Mouse (Mus musculus): ENCODE results near the gene Olfr1029.
A peak's percentile ranks its signal among the peaks of the same experiment; 100 is the strongest.
"Not testable (repeated sequence)": the region's sequence is repeated elsewhere in the genome, so short reads cannot be mapped to it uniquely, and the experiment has no call there.

Gene Olfr1029

DNA sequence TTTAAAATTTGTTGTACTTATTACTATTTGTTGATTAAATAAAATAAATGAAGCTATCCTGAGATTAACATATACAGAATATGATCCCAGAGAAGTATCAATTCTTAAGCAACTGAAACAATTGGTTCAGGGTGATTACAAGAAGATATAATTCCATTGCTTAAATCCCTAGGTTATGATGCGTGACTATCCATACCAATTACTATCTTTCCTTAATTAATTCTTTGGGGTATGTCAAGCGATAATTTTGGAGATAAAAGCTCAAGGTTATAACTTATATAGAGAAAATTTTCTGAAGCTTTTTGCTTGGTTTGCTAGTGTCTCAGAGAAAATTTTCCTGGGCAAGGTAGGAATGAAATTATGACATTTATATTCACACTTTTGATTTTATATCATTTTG is at the start of gene Olfr1029:
Gene Olfr1029 (plus strand): TSS at position 301 of the 400 bp plus-strand sequence.
- no peak for DNase-seq (ENCODE audit: low spot score)

DNA sequence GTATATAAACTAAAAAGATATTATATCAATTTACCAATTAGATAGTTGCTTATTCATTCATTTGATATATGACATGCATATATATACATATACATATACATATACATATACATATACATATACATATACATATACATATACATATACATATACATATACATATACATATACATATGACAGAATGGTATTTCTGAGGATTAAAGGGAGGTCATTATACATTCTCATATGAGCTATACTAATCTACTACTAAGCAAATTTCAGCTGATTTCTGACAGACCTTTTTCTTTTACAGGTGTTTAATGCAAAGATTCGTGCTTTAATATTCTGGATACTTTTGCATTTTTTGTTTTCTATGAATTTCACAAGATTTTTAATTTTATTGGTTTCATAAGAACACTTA is 23.6 kb upstream of the Olfr1029 start, which contains the start of gene Olfr1028:
Gene Olfr1028 (plus strand): TSS at position 301 of the 400 bp plus-strand sequence.
- DNase-seq (ENCODE audit: low spot score), result no peak

DNA sequence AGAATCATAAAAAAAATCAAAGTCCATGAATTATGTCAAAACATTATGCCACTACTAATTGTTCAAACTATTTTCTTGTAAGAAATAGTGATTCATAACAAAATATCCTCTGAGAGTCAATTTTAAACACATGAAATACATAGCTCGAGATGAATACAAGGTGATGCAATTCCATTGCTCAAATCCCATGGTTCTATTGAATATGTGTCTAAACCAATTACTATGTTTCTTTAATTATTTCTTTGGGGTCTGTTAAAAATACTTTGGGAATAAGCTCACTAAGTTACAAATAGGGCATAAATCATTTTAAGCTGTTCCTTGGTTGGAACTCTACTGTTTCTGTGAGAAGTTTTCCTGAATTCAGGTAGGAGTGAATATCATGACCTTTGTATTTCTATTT is 5.3 kb downstream of the Olfr1029 start, which contains the start of gene Olfr1030:
Gene Olfr1030 (plus strand): TSS at position 301 of the 400 bp plus-strand sequence.
- no peak for DNase-seq (ENCODE audit: low spot score)

DNA sequence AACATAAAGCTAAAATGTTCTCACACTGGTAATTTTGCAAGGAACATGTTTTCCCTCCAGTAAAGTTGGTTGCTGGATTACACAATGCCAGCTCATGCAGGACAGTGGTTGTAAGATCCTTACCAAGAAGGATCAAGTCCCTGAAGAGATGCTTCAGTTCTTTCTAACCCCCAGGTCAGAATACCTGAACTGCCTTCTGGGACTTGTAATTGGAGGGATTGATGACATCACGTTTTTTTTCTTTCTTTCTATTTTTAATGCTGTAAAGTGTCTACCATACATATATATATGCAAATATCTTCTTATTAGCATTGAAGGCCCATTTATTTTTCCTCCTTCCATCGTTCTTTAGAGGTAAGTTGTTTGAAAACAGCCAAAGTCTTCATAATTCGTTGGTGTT is 16.3 kb downstream of the Olfr1029 start, which contains the start of gene Olfr1031:
Gene Olfr1031 (plus strand): TSS at position 301 of the 400 bp plus-strand sequence.
- DNase-seq (ENCODE audit: low spot score), result no peak

DNA sequence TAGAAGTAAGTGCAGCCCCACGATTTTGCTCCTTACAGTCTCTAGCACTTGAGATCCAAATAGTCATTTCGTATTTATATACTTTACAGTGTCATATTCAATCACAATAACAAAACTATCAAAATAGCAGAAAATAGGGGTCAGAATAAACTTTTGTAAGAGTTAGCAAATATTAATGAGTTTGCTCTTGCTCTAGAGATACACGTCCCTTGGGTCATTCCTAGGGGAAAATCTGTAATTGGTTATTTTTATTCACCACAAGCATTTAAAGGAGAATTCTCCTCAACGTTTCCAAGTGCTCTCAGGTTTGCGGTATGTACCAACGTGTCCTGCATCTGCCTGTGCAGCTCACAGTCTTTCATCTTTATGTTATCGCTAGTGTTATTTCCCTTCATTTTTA is 31.5 kb downstream of the Olfr1029 start, which contains the start of gene Olfr1032:
Gene Olfr1032 (plus strand): TSS at position 301 of the 400 bp plus-strand sequence.
- DNase-seq (ENCODE audit: low spot score), result no peak

DNA sequence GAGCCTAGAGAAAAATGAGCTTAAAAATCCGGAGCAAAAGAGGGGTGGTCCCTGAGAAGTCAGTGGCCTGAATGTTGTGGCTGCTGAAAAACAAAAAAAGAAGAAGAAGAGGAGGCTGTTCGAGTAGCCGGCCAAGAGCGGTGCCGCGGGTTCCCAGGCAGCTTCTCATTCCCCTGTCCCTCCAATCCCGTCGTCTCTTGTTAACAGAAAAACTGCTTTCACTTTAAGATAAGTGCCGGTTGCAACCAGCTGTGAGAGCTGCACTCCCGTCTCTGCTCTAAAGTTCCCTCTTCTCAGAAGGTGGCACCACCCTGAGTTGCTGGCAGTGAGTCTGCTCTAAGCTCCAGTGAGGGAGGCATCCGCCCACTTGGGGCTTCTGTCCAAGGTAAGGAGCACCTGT is 46.7 kb downstream of the Olfr1029 start, which contains the start of gene Olfr1033:
Gene Olfr1033 (plus strand): TSS at position 228 of the 400 bp plus-strand sequence.
- peak; percentile 37 for DNase-seq (ENCODE audit: low spot score)

DNA sequence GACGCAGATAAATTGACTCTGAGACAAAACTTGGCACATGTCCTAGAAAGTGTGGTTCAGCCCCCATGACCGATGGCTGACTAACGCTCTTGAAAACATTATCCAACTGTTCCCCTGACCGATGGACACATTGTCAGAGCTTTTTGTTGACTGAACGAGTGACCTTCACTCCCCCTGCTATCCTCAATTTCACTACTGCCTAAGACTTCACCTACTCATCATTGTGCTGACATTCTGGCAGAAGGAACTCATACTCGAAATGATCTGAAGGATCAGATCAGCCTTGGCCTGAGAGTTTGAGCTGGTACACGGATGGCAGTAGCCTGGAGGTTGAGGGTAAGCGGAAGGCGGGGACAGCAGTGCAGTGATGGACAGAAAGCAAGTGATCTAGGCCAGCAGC is 47.8 kb downstream of the Olfr1029 start:
- DNase-seq (ENCODE audit: low spot score), result not testable (repeated sequence)

Measured in embryo, embryonic 10 days (tissue).